Mouse (Mus musculus) brain, embryonic 18.5 days (tissue): ENCODE results near the gene Olfr1315-ps1.

Experiments
- DNase-seq: peaks from one replicate; pipeline ENCODE4 v3.0.0-alpha.2; 2012; ENCODE audit warnings: low read depth, low spot score

Olfr1315-ps1 gene

DNA sequence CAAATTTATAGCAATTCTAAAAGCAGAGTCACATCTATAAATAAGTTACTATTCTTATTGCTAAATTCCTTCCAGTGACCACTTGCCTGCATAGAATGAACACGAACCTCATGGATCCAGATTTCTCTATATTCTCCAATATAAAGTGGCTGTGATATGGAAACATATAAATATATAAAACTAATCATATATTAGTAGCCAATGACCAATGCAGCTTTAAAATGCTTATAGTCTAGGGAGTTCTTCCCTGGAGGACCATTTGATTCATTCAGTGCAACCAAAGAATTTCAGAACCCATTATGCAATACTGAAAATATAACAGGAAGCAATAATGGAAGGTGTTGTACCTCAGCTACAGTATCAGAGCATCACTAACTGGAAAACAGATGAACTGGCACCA lies at the start of gene Olfr1315-ps1:
Olfr1315-ps1 (minus strand) TSS at position 101 of the 400 bp plus-strand sequence.
- no peak for DNase-seq

DNA sequence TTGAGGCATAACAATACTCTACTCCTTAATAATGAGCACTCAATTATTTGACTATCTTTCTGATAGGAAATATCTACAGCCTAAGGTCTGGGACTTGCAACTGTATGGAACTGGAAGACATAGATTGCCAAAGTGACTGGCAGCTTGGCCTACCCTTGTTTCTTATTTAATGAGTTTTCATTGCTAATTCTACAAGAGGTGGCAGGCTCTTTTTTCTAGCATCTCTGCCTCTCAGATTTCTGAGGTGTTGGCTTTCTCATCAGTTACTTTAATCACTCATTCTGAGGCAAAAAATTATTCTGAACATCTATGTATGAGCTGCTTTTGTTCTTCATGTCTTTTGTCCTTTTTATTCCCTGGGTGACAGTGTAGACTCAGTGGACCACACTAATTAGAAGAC lies 38.7 kb upstream of the Olfr1315-ps1 start, which contains the start of gene Olfr1318:
Olfr1318 (plus strand) TSS at position 301 of the 400 bp plus-strand sequence.
- DNase-seq, result no peak

DNA sequence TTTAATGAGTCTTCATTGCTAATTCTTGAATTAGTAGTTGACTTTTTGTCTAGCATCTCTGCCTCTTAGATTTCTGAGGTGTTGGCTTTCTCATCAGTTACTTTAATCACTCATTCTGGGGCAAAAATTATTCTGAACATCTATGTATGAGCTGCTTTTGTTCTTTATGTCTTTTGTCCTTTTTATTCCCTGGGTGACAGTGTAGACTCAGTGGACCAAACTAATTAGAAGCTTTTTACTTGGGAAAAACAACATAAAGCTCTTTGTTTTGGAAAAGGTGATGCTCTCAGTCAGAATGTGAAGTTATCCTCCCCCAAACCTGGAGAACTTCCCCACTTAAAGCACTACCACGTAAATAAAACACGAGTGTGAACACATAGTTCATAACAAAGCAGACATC lies 24.8 kb upstream of the Olfr1315-ps1 start, which contains the start of gene Olfr1317:
Olfr1317 (plus strand) TSS at position 301 of the 400 bp plus-strand sequence.
- no peak for DNase-seq

DNA sequence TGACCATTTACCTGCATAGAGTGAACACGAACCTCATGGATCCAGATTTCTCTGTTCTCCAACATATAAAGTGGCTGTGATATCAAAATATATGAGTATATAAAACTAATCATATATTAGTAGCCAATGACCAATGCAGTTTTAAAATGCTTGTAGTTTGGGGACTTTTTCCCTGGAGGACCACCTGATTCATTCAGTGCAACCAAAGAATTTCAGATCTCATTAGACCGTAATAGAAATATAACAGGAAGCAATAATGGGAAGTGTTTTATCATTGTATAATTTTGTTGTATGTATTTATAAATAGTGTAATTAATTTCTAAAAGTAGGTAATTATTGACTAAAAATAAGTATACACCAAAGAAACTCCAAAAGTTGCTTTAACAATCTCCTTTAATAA lies 19.6 kb upstream of the Olfr1315-ps1 start, which contains the start of gene Olfr1316:
Olfr1316 (minus strand) TSS at position 101 of the 400 bp plus-strand sequence.
- DNase-seq, result no peak

DNA sequence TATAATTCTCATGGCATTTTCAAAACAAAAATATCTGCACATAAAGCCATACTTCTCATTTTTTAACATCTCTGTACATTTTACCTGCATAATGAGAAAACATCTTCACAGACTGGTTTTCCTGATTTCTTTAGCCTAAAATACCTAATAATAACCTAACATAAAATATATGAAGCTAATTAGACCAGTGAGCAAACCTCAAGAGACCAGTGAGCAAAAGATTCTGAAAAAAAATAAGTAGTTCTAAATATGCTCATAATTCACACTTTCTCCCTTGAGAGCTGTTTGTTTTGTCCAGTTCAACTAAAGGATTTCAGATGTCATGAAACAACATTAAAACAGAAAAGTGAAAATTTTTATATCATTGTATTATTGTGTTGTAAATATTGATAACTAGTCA lies 18.6 kb downstream of the Olfr1315-ps1 start, which contains the start of gene Olfr1314:
Olfr1314 (minus strand) TSS at position 101 of the 400 bp plus-strand sequence.
- no peak for DNase-seq

DNA sequence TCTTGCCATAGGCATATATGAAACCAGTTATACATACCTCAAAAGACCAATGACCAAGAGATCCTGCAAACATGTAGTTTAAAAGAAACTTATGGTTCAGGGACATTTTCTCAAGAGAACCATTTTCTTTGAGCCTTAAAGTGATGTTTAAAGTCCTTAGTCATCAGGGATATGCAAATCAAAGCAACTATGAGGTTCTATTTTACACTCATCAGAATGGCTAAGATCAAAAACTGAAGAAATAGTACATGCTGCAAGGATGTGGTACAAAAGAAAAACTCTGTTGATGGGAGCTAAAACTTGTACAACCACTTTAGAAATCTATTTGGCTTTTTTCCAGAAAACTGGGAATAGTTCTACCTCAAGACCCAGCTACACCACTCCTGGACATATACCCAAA lies 37.5 kb downstream of the Olfr1315-ps1 start, which contains the start of gene Olfr1313:
Olfr1313 (minus strand) TSS at position 101 of the 400 bp plus-strand sequence.
- no peak for DNase-seq
